Mouse (Mus musculus) naive thymus-derived CD4-positive, alpha-beta T cell, adult 2 months (primary cell): ENCODE results near the gene Opa3.

Experiments
- DNase-seq: peaks from one replicate; pipeline ENCODE4 v3.0.0-alpha.2; 2011; ENCODE audit warnings: low read depth

Gene Opa3

DNA sequence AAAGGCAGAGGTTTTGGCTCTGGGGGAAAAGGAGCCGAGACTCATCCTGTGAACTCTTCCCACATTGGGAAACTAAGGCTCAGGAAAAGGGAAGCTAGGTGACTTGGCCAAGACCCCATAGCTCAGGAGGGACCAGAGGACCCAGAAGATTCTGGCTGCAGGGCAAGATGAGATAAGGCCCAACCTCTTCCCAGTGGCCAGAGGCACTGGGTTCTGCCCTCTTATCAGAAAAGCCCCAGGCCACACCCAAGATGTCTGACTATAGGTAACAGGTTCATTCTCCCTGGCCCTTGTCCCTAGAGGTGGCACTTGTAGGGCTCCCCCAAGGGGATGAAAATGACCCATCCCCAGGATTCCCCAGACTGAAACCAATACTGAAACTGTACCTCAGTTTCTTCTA is 18.7 kb downstream of the Opa3 start:
- no peak for DNase-seq

DNA sequence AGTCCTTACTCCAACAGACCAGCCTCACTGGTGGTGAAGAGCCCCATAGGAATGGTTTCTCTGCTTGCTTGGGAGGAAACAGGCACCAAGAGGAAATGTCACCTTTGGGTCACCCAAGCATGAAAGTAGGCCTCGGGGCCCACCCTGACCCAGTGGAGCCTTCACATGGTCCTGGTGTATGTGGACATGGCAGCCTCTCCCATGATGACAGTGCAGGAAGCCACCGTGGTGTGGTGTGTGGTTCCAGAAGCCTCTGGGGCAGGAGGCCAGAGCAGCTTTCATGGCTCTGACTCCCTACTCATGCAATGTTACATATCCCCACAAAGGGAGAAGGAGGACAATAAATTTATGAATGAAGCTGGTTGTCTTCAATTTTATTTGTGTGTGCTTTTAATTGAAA is 19.4 kb downstream of the Opa3 start:
- no peak for DNase-seq

DNA sequence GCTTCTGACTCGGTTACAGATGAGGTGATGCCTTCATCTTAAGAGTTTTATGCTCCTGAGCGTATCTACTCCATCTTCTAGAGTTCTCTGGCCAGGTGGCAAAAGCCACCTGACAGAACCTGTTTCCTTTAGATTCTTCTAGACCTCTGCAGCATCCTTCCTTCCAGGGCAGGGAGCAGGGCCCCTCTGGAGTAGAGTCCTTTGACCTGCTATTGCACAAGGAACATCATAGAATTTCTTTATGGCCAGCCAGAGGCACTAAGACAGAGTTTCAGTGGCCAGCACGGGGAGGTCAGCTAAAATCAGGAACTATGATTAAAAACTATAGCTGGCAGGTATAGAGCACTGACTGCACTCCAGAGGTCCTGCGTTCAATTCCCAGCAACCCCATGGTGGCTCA is 23.9 kb downstream of the Opa3 start:
- no peak for DNase-seq

DNA sequence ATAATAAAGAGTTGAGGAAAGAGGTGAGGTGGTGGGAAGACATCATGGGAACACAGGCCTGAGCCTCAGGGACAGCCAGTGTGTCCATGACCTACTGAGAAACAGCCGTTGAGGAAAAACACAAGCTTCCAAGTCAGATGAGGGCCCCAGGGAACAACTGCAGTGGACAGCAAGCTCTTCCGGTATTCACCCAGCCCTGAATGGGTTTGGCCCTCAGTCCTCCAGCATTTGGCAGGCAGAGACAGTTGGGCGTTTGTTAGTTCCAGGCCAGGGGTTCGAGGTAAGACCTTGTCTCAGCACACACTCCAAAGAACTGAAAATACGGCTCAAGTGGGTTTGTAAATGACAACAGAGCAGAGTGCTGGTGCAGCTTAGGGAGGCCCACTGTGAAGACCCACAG is 25.3 kb downstream of the Opa3 start:
- no peak for DNase-seq

DNA sequence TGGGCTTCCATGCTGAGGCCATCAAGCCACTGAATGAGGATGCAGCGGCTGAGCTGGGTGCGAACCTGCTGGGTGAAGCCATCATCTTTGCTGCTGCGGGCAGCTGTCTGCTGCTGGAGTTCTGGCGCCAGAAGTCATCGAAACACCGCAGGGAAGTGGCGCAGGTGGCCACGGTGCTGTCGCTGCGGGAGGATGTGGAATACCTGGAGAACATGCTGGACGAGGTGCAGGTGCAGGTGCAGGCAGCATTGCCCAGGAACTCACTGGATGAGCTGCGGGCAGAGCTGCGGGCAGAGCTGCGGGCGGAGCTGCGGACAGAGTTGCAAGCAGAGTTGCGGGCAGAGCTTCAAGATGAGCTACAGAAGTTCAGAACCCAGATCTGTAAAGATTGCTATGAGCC is 27.3 kb downstream of the Opa3 start:
- no peak for DNase-seq

DNA sequence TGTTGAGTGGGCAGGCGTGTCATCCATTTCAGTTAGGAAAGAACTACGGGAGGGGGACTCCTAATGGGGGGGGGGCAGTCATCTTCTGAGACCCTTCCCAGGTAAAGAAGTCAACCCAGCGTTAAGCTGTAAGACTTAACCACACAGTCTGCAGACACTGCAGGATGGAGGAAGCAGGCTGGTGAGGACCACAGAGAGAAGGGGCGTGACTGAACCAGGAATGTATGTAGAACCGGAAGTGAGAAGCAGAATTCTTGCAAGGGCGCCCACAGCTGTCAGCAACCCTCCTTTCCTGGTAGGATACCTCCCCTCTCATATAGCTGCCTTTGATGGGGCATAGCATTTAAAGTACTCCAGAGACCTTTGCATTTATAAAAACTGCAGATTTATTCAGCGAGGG is 28.4 kb downstream of the Opa3 start:
- DNase-seq = peak; percentile 55

DNA sequence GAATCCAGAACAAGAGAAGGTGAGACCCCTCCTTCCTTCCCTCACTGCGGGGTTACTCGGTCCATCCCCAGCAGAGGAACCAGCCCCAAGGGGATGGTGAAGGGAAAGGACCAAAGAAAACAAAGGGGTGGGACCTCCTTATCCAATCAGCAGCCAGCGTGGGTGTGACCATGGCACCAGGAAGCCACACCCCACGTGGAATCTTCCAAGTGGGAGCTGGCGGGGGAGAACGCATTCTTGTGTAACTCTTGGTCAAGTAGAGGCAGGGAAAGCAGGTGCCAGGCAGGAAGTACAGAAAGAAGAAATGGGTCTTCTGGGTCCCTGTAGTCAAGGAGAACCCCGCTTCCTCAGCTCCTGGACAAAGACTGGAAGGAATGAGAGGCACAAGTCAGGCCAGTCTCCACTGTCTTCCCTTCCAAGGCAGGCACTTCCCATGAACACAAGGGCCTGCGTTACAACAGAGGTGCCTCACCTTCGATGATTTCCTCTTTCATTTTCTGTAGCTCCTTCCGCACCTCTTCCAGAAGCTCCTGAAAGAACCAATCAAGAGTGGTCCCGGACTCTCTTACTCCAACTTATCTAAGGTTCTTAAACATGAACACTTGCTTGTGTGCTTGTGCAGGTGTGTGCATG is 29.4 kb downstream of the Opa3 start:
- DNase-seq = no peak

DNA sequence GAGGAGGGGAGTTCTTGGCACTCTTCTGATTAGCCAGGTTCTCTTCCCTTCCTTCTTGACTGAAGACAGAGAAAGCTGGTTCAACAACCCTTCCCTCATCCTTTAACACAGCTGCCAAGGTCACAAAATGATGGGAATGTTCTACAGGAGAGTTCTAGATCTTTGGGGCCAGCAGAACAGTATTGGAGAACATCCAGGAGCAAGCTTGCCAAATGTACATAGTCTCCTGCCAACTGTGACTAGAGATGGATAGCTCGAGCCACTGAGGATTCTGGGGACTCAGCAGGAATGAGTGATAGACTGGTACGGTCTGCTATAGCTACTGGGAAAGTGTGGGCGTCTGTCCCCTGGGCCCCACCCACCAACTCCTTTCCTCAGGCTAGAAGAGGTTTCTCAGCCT is 30.2 kb downstream of the Opa3 start:
- DNase-seq = no peak

DNA sequence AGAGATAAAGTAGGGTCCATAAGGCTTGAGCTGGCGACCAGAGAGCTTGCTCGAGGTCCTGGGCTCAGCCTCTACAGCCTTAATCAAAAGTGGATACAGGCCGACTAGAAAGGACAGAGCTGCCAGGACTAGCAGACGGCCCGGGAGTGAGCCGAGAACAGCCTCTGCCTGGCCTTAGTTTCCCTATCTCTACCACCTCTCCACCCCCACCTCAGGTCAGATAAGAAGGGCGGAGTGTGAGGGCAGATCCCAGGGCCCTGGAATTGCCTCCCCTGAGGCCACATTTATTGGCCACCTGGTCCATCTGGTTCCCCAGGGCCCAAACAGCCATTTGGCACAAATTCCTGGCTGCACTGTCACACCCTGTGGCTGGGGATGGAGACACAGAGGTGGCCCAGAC is 37.0 kb downstream of the Opa3 start:
- DNase-seq = no peak

DNA sequence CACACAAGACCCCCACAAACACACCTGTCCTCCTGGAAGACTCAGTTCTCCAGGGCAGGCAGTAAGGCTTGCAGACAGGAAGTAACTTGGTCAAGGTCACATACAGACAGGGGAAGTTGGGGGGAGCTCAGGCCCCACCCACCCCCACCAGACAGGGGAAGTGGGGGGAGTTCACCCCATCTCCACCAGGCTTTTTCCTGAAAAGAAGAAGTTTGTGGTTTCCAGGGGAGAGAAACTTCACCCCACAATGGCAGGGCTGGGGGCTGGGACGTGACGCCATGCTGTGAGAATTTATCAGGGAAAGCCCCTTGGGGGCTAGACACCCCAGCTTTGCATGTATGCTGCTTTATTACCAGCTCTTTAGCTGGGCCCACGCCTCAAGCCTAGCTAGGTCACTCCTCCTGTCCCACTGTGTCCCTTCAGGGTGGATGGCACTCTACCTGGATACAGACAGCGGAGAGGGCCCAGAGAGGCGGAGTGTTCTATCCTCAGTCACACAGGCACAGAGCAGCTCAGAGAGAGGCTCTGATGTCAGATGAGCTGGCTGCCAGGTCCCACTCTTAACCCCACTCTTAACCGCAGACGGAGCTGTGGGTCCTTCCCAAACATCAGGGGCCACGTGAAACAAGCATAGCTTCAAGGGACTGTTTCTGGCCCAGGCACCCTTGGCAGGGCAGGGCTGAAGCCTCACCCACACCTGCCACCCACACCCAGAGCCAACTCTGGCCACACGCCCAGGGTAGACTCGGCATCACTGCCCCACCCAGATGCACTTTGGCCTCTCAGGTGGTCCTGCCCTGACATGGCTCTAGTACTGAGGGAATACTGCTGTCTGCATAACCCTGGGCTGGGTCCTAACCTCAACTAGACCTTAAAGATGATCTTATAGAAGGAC is 38.0 kb downstream of the Opa3 start:
- DNase-seq = peak; percentile 63

DNA sequence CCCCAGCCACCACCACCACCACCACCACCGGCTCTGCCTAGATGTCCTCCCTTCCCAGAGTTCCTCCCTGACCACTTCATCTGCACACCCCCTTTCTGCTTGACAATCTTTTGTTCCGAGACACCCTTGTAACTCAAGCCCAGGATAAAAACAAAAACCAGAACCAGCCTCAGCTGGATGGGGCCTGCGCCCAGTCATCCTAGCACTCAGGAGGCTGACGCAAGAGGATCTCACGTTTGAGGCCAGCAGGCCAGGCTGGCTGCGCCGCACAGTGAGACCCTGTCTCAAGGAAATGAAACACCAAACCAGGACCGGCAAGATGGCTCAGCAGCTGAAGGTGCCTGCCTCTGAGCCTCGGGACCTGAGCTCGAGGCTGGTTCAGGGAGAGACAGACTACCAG is 38.9 kb downstream of the Opa3 start:
- DNase-seq = no peak

DNA sequence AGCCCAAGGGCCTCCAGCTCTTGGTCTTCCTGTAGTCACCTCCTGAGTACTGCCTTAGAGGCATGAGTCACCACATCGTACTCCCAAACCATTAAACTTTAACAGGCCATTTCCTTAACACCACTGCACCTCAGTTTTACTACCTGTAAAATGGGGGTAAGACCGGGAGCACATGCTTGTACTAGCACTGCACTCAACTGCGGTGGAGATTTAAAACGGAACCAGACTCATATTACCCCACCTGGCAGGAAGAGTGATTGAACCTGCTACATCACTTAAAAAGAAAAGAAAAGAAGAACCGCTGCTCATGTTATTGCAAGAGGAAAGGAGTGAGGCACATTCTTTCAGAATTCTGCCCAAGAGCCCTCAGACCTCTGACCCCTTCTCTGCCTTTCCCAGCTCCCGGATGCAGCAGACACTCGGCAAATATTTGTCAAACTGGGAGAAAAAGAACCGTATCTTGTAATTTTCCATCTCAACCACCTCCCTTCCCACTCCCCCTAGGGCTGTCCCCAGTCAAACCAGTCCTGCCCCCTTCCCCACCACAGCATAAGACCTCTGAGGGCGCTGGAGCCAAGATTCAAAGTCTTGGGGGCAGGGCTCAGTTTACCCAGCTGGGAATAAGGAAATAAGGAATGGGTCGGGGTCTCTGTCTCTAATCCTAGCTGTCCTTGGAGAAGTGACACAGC is 41.0 kb downstream of the Opa3 start:
- peak; percentile 69 for DNase-seq

DNA sequence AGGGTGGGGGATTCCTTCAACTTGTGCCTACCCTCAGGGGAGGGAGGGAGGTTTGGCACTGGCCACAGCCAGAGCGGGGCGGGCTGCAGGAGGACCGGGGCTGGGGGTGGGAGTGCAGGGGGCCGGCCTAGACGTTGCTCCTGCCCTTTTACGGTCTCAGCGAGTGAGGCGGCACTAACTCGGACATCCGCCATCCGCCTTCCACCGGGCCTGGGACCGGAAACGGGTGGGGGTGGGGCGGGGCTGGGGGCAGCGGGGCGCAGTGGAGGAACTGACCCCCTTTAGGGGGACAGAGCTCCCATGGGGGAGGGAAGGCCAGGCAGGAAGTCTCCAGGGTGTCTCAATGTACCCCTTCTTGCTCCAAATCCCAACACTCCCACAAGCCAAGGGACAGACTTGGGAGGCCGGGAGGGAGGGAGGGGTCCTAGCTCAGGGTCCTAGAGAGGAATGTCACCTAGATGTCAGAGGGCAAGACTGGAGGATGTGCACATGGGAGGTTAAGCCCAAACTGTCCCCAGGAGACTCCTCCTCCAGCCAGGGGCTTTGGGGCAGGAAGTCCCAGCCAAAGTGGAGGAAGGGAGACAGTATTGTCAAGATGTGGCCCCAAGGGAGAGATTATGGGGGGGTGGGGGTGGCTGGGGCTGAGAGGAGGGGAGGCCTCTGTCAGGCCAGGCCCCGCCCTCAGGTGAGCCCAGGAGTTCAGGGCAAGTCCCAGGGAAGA is 41.7 kb downstream of the Opa3 start:
- no peak for DNase-seq

DNA sequence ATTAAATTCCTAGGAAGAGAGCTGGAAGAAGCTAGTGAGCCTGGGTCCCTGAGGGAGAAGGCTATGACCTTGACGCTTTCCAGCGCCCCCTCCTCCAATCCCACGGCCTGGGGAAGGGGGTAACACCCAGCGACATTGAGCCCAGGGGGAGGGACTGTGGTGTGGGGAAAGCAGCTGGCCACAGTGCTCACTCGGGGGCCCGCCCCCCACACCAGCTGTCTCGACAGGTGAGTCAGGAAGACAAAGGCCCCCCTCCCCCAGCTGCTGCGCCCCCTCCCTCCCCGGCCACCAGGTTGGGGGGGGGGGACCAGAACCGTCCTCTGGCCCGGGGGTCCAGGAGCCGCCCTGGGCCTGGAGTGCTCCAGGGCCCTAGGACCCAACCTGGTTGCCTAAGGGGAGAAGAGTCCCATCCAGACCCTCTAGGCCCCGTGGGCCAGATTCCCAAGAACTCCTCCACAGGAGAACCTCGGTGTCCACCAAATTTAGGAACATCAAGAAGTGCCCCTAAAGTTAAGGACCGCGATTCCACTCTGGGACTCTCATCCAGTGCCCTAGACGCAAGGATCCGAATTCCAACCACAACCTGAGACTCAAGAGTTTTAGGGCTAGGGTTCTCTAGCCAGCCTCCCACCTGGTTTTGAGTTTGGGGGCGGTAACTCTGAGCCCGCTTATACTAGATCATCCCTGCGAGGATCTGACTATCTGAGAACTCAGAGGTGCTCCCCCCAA is 42.5 kb downstream of the Opa3 start:
- DNase-seq = no peak

DNA sequence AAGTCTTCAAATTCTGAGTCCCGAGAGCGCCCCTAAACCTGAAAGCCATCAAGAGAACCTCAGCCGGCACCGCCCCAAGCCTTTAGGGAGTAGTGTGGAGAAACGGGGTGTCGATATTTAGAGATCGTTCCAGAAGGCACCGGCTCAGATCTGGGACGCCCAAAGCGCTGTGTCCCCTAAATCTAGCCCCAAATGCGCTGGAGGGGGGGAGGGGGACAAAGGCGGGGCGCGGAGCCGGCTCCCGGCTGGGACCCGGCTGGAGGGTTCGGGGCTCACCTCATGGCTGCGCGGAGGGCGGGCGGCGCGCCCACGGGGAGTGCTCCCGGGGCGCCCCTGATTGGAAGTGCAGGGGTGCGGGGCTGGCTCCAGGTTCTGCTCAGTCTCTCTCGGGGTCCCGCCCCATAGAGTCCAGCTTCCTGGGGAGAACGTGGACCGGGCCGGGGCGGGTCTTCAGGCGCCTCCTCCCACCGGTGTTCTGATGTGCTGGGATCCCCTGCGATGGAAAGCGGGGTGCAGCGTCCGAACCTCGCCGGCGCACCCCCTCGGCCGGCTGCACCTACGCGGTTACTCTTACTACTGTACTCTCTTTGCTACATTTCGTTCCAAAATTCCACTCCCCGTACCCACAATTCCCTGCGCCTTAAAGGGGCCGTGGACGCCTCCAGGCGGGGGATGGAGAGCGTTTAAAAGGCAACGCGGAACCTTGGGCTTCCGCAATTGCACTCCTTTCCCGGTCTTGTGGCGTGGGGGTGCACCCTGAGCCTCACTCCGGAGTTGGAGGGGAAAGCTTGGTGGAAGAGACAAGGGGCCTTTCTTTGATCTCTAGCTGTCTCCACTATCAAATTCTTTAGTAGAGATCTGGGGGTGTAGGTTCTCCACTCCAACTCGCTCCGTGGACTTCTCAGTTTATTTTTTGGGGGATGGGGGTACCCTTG is 43.4 kb downstream of the Opa3 start, which contains the start of gene Vasp:
Gene Vasp (minus strand): TSS at position 580 of the 935 bp plus-strand sequence.
- DNase-seq = peak; percentile 91

DNA sequence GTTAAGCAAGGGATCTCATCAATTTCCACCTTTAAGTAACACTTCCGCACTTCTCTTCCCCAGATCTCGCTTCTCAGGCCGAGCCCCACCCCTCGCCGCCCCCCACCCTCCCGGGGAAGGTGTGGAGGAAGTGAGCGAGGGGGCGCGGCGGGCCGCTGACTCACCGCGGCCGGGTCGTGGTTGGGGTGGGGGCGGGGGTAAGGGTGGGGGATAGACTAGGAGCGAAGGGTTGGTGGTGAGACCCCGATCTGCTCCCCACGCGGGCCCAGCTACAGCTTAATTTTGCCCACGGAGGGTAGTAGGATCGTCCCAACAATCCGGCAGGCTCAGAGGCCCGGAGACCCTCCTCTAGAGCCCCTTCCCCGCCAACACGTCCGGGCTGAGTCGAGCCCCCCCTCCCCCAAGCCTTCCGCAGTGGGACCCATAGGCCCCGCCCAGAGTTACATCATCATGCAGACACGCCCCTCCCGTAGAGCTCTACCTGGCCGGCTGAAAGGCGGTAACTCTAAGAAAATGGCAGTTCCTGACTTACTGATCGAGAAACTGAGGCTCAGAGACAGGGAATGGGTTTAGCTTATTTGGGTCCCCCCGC is 44.1 kb downstream of the Opa3 start:
- peak; percentile 95 for DNase-seq

DNA sequence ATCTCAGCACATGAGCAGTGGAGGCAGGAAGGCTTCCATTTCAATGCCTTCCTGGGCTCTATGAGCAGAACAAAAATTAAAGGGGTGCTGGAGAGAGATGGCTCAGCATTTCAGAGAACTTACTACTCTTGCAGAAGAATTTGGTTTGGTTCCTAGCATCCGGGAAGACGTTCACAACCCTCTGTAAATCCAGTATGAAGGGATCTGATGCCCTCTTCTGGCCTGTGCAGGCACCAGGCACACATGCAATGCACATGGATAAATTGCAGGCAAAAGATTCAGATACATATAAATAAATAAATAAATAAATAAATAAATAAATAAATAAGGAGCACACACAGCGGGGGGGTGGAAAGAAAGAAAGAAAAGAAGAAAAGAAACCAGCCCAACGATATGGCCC is 48.1 kb downstream of the Opa3 start:
- peak; percentile 47 for DNase-seq

DNA sequence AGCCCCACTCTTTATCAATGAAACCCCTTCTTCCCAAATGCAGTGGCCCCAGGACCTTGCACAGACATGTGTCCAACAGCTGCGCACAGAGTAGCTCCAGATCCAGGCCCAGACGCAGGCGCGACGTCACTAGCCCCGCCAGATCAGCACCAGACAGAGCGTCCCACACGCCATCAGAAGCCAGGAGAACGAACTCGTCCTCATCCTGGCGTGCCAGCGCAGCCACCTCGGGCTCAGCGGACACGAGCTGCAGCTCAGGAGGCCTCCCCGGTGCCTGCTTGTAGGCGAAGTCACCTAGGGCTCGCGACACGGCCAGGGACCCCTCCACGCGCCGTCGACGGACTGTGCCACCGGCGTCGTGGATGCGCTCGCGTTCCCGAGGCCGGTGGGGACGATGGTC is 50.9 kb downstream of the Opa3 start:
- no peak for DNase-seq

DNA sequence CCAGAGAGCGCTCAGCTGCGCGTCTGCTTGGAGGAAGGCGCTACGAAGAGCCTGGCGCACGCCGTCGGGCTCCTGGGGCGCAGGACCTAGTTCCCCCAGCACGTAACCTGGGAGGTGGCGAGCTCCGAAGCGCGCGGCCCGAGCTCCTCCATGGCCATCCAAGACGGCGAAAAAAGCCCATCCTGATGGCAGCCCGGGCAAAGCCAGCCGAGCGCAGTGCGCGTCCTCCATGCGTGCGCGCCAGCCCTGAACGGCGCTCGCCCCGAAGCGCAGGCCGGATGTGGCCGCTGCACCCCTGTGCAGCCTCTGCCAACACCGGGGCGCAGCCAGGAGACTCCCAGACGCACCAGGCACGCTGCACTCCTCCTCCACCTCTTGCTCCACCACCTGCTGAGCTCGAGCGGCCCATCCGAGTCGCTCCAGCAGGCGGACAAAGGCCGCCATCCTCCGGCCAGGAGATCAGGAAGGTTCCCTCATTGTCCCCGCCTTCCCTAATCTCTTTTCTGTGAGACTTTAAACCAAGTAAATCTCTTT is 51.5 kb downstream of the Opa3 start, which contains the start of gene Ppm1n:
Gene Ppm1n (minus strand): TSS at position 484 of the 534 bp plus-strand sequence.
- peak; percentile 72 for DNase-seq
